Mouse (Mus musculus) liver, adult 2 months (tissue): ENCODE data around the gene Mzt1.

Experiments used
- CTCF ChIP-seq: fragments of 200-500 bp; IDR thresholded peaks from 2 replicates; pipeline ENCODE4 v1.5.1; 2011; ENCODE audit warnings: low read depth, low read length, control low read depth
- POLR2A ChIP-seq: fragments of 200-500 bp; IDR thresholded peaks from 2 replicates; pipeline ENCODE4 v1.6.1; 2011; ENCODE audit warnings: low read length, control low read depth; ENCODE audit not compliant: insufficient read depth; ENCODE audit errors: extremely low read depth

DNA sequence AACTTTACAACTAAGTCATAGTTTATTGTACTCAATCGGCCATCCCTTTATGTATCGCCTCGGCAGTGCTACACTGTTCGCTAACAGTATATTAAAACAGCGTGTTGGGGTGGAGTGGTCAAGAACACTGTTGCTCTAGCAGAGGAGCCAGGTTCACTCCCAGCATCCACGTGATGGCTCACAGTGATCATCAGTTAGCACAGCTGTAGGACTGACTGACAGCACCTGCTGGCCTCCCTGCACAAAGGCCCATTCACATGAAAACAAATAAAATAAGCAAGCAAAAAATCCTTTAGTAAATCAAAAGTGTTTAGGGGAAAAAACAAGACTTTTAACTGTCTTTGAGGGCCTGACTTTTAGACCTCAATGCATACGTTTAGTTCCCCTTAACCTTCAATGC is 43.0 kb upstream of the Mzt1 start:
- TF ChIP-seq POLR2A (no peak), CTCF (no peak)
